Mouse (Mus musculus): ENCODE measurements around the gene Nktr. TPM values are rescaled to one million over a fixed set of nuclear protein-coding genes. Genes with fewer than 3 reads are reported as not detected.

The Nktr gene
- total RNA-seq (2017): 100 and 118 TPM in 2 replicates

- peak; percentile 93 for ATAC-seq (replicated peaks; ENCODE audit: low read depth, poor library complexity, severe bottlenecking)
Measured at GRCm38 (mm10) chr9:121718792-121719318, at the start of gene Nktr. Gene Nktr (plus strand): TSS chr9:121719169.

DNA sequence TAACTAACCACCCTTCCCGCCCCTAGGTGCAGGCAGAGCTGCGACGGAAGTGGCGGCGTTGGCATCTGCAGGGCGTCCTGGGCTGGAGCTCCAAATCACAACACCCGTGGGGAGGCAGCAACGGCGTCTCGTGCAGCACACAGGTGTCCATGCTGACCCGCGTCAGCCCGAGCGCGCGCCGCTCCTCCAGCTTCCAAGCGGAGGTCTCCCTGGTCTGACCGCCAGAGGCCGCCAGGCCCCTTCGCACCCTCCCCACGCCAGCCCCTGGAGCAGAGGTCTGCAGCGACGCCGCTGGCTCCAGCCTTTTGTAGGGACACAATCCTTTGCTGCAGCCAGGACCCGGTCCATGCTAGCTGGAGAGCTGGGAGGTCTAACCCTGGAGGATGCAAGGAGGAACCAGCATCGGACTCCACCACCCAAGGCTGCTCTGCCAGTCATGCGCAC lies 49.6 kb upstream of the Nktr start:
- peak; percentile 58 for ATAC-seq (replicated peaks; ENCODE audit: low read depth, poor library complexity, severe bottlenecking)

DNA sequence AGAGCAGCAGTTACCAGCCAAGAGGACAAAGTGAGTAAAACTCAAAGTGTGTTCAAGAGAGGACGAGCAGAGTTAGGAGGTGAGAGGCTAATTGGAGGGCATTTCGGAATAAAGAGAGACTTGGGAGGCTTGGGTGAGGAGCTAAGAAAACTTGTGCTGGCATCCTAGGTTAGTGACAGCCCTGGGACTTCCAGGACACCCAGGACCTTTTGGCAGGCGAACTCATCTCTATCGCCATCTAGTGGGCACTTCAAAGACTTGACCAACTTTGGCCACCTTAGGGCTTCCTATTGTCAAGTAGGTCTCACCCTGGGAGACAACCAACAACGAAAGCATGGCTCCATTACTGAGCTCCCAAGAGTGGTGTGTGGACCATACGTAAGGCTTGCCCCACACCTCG lies 47.7 kb upstream of the Nktr start:
- ATAC-seq (replicated peaks; ENCODE audit: low read depth, poor library complexity, severe bottlenecking): peak; percentile 37

DNA sequence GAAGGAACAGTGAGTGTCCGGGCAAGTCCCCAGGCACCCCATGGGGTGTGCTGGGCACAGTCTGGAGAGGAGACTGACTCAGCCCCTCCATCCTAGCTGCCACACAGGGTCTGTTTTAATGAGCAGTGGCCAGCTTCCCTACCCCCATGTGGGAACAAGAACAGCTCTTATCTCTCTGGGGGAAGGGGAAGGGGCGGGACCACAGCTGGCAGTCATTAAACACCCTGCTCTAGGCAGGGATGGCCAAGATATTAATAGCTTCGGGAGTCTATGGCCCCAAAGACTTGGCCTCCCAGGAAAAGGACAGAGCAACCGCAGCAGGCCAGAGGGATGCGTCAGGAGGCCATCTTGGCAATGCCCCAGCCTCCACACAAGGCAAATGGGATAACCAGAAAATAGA lies 46.7 kb upstream of the Nktr start:
- 0 out of 2 replicates have a peak, but pooled peaks have one; percentile 6 for ATAC-seq (replicated peaks; ENCODE audit: low read depth, poor library complexity, severe bottlenecking)

- no peak for ATAC-seq (replicated peaks; ENCODE audit: low read depth, poor library complexity, severe bottlenecking)
Measured at GRCm38 (mm10) chr9:121673716-121674115, 45.3 kb upstream of the Nktr start.

DNA sequence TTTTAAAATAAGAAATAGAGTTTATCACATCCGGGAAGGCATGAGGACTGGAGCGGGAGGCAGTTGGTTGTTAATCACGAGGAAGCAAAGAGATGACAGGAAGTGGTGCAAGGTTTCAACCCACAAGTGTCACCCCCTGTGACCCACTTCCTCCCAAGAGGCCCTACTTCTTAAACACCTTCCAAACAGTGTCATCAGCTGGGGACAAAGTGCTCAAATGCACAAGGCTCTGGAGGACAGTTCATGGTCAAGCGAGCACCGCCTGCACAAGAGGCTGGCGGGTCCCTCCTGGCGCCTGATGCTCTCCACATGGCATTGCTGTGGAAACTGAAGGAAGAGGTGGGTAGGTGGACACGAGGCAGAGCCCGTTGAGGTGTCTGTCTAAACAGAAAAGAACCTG lies 44.0 kb upstream of the Nktr start:
- peak; percentile 50 for ATAC-seq (replicated peaks; ENCODE audit: low read depth, poor library complexity, severe bottlenecking)

GRCm38 (mm10) chr9:121675556-121675955 lies 43.4 kb upstream of the Nktr start:
- no peak for ATAC-seq (replicated peaks; ENCODE audit: low read depth, poor library complexity, severe bottlenecking)

GRCm38 (mm10) chr9:121677069-121677468 lies 41.9 kb upstream of the Nktr start:
- peak; percentile 83 for ATAC-seq (replicated peaks; ENCODE audit: low read depth, poor library complexity, severe bottlenecking)

DNA sequence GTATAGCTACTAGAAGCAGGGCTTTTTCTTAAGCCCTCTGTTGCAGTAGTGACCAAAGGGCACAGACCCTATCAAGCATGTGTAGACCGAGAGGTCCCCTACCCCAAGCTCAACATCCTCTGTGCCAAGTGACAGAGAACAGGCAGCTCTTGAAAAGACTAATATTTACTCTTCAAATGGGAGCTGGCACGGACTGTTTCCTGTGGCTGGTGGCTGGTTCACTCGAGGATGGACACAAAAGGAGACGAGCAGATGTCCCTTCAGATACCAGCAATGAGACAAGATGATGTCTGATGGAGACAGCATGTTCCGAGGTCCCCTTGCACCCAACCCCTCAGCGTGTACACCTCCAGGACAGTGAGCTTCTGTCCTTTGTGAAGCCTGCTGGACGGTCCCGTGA lies 41.5 kb upstream of the Nktr start:
- peak; percentile 3; the same call in 1 of the 2 replicates for ATAC-seq (replicated peaks; ENCODE audit: low read depth, poor library complexity, severe bottlenecking)

GRCm38 (mm10) chr9:121679549-121679948 lies 39.4 kb upstream of the Nktr start:
- peak; percentile 34; the same call in 1 of the 2 replicates for ATAC-seq (replicated peaks; ENCODE audit: low read depth, poor library complexity, severe bottlenecking)

GRCm38 (mm10) chr9:121681191-121681590 lies 37.8 kb upstream of the Nktr start:
- no peak for ATAC-seq (replicated peaks; ENCODE audit: low read depth, poor library complexity, severe bottlenecking)

- no peak for ATAC-seq (replicated peaks; ENCODE audit: low read depth, poor library complexity, severe bottlenecking)
Measured at GRCm38 (mm10) chr9:121682037-121682680, 36.8 kb upstream of the Nktr start.

GRCm38 (mm10) chr9:121684702-121685101 lies 34.3 kb upstream of the Nktr start:
- ATAC-seq (replicated peaks; ENCODE audit: low read depth, poor library complexity, severe bottlenecking): no peak

- no peak for ATAC-seq (replicated peaks; ENCODE audit: low read depth, poor library complexity, severe bottlenecking)
Measured at GRCm38 (mm10) chr9:121690200-121690651, 28.7 kb upstream of the Nktr start.

DNA sequence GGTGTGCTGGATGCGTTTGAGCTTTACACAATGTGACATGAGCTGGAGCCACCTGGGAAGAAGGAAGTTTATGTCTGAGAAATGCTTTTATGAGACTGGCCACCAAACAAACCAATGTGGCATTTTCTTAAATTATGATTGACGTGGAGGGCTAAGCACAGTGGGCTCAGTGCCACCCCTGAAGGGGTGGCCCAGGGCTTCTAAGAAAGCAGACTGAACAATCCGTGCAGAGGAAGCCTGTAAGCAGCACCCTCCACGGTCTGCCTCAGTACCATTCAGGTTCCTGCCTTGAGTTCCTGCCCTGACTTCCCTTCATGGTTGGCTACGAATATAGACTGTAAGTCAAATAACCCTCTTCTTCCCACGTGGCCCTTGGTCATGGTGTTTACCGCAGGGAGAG lies 28.2 kb upstream of the Nktr start:
- no peak for ATAC-seq (replicated peaks; ENCODE audit: low read depth, poor library complexity, severe bottlenecking)

- ATAC-seq (replicated peaks; ENCODE audit: low read depth, poor library complexity, severe bottlenecking): no peak
Measured at GRCm38 (mm10) chr9:121694736-121695135, 24.2 kb upstream of the Nktr start.

- ATAC-seq (replicated peaks; ENCODE audit: low read depth, poor library complexity, severe bottlenecking): no peak
Measured at GRCm38 (mm10) chr9:121696626-121697025, 22.3 kb upstream of the Nktr start.

- ATAC-seq (replicated peaks; ENCODE audit: low read depth, poor library complexity, severe bottlenecking): 0 out of 2 replicates have a peak, but pooled peaks have one; percentile 42
Measured at GRCm38 (mm10) chr9:121697150-121698049, 21.6 kb upstream of the Nktr start.

- no peak for ATAC-seq (replicated peaks; ENCODE audit: low read depth, poor library complexity, severe bottlenecking)
Measured at GRCm38 (mm10) chr9:121704261-121704645, 14.7 kb upstream of the Nktr start.

DNA sequence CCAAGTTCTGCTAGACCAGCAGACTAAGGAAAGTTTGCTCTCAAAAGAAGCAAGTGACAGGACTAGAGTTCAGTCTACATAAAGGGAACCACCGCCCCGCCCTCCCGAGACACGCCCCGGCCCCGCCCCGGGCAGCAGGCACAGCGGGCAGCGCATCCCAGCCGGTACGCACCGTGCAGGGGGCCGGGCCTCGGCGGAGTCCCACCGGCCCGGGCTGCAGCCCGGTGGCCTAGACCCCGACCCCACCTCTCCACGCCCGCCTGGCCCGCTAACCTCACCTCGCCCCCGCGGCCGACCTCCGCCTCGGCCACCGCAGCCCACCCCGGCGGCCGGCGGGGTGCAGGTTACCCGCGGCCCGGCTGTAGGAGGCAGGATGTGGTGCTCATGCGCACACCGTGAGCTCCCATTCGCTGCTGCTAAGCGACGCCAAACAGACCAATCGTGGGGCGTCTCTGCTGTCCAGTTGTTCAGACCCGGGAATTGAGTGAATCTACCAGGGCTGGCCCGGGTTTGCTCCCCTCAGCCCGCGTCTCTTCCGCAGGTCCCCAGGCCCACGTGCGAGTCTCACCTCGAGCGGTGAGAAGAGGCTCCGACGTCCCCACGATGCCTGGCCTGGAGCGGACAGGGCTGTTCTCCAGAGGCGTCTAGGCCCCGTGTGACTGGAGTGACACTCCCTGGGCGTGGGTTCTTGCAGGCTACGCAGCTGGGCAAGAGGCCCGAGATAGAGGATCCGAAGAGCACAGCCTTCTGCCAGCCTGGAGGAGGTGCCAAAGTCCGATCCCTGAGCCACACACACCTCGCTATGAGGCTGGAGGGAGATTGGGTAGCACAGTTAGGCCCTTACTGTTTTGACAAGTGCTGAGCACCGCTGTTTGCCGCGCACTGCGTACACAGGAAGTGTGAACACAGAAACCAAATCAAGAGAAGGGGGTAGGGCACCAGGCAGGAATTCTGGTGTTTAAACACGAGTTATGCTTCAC lies 14.0 kb upstream of the Nktr start, which contains the start of gene Sec22c:
Gene Sec22c, minus strand, starts transcription at position 845 of the 980 bp plus-strand sequence.
- ATAC-seq (replicated peaks; ENCODE audit: low read depth, poor library complexity, severe bottlenecking): peak; percentile 75
